Mouse (Mus musculus) heart, postnatal 10 days (tissue): Measurements from ENCODE around the gene Col4a1. TPM values are rescaled to one million over a fixed set of nuclear protein-coding genes. Genes with fewer than 3 reads are reported as not detected.

ENCODE experiments used
- DNase-seq, 2 experiments: peaks; one replicate each; pipeline ENCODE4 v3.0.0; 2021
- intact Hi-C: fragments of 180-260 bp; cut with DNase I; formaldehyde crosslinking; loops from one replicate; pipeline ENCODE4 v1.15.1; 2025
- total RNA-seq, 2 experiments: library from RNA; stranded (reverse); gene quantifications; 2 replicates each; pipeline ENCODE4 v1.2.3; 2021

Col4a1 gene
- total RNA-seq, 2 experiments from 2014 or later = 1,260 to 1,378 TPM

- intact Hi-C loops = no loop called here
- DNase-seq = no peak
Observed at GRCm38 (mm10) chr8:11148797-11149196, 163.8 kb downstream of the Col4a1 start.

Other genes with a start within 250 kb of the Col4a1 start
- gene Col4a2, start within 50 bp of the Col4a1 start, total RNA-seq = 100 to 1,000 TPM; 697 to 713 TPM
- gene Rab20, start 165.9 kb upstream of the Col4a1 start, total RNA-seq = 10 to 100 TPM; 28.6 to 30.4 TPM
- gene Naxd, start 184.7 kb upstream of the Col4a1 start, total RNA-seq = 10 to 100 TPM; 40.2 to 41.7 TPM
- gene Cars2, start 238.0 kb upstream of the Col4a1 start, total RNA-seq = 10 to 100 TPM; 35.1 to 35.9 TPM
- 10 to 100 TPM; 29.3 to 30.3 TPM for gene Ing1, start 242.7 kb upstream of the Col4a1 start, total RNA-seq